Mouse (Mus musculus): ENCODE measurements at regions not wholly inside any gene's neighbourhood (a gene's known extent, or its start where the extent isn't known, plus 50 kb on each side); places are given as distances from the start of the nearest gene placed in this dataset.

GRCm38 (mm10) chr5:116991461-116991860, 124.5 kb downstream of the Suds3 start:
- TF ChIP-seq POLR2A (IDR thresholded peaks at IDR 0.05; ENCODE audit: extremely low read depth, insufficient read depth, low read length) (no peak), CTCF (IDR thresholded peaks at IDR 0.05; ENCODE audit: extremely low read depth, insufficient read depth, low read length) (no peak)

Measured in cortical plate, adult 2 months (tissue).